Mouse (Mus musculus): ENCODE data around the gene Pcbp1.
"Not testable (repeated sequence)": the region's sequence is repeated elsewhere in the genome, so short reads cannot be mapped to it uniquely, and the experiment has no call there.

The Pcbp1 gene

GRCm38 (mm10) chr6:86526032-86526960 is at the start of gene Pcbp1:
Gene Pcbp1 (minus strand): TSS chr6:86526321.
- peak; percentile 98 to 99 for DNase-seq (ENCODE audit: inconsistent age in 2 of 2, low spot score in 1 of 2)

- DNase-seq (ENCODE audit: inconsistent age in 2 of 2, low spot score in 1 of 2), result no peak
These were observed 48.4 kb upstream of the Pcbp1 start for GRCm38 (mm10) chr6:86574495-86574894.

GRCm38 (mm10) chr6:86570830-86571229 is 44.7 kb upstream of the Pcbp1 start:
- DNase-seq (ENCODE audit: inconsistent age in 2 of 2, low spot score in 1 of 2), result peak in 1 of 2 experiments; percentile 63

GRCm38 (mm10) chr6:86569461-86569820 is 43.3 kb upstream of the Pcbp1 start:
- DNase-seq (ENCODE audit: inconsistent age in 2 of 2, low spot score in 1 of 2), result peak; percentile 53 to 73

- no peak for DNase-seq (ENCODE audit: inconsistent age in 2 of 2, low spot score in 1 of 2)
These were observed 42.8 kb upstream of the Pcbp1 start for GRCm38 (mm10) chr6:86568816-86569460.

- no peak for DNase-seq (ENCODE audit: inconsistent age in 2 of 2, low spot score in 1 of 2)
These were observed 39.7 kb upstream of the Pcbp1 start for GRCm38 (mm10) chr6:86565782-86566181.

- not testable (repeated sequence) for DNase-seq (ENCODE audit: inconsistent age in 2 of 2, low spot score in 1 of 2)
These were observed 31.1 kb upstream of the Pcbp1 start for GRCm38 (mm10) chr6:86557182-86557581.

GRCm38 (mm10) chr6:86556345-86557058 is 30.4 kb upstream of the Pcbp1 start:
- DNase-seq (ENCODE audit: inconsistent age in 2 of 2, low spot score in 1 of 2), result no peak

- no peak for DNase-seq (ENCODE audit: inconsistent age in 2 of 2, low spot score in 1 of 2)
These were observed 24.5 kb upstream of the Pcbp1 start for GRCm38 (mm10) chr6:86550587-86550986.

GRCm38 (mm10) chr6:86547880-86548367 is 21.8 kb upstream of the Pcbp1 start:
- peak in 1 of 2 experiments; percentile 49 for DNase-seq (ENCODE audit: inconsistent age in 2 of 2, low spot score in 1 of 2)

- DNase-seq (ENCODE audit: inconsistent age in 2 of 2, low spot score in 1 of 2), result no peak
These were observed 21.2 kb upstream of the Pcbp1 start for GRCm38 (mm10) chr6:86547228-86547755.

- DNase-seq (ENCODE audit: inconsistent age in 2 of 2, low spot score in 1 of 2), result peak; percentile 20 to 74
These were observed 19.1 kb upstream of the Pcbp1 start for GRCm38 (mm10) chr6:86545236-86545635.

- DNase-seq (ENCODE audit: inconsistent age in 2 of 2, low spot score in 1 of 2), result peak in 1 of 2 experiments; percentile 25
These were observed 17.7 kb upstream of the Pcbp1 start for GRCm38 (mm10) chr6:86543869-86544268.

- DNase-seq (ENCODE audit: inconsistent age in 2 of 2, low spot score in 1 of 2), result no peak
These were observed 16.9 kb upstream of the Pcbp1 start for GRCm38 (mm10) chr6:86543060-86543459.

GRCm38 (mm10) chr6:86541650-86542049 is 15.5 kb upstream of the Pcbp1 start:
- DNase-seq (ENCODE audit: inconsistent age in 2 of 2, low spot score in 1 of 2), result peak in 1 of 2 experiments; percentile 37

GRCm38 (mm10) chr6:86528451-86528785 is 2.3 kb upstream of the Pcbp1 start:
- no peak for DNase-seq (ENCODE audit: inconsistent age in 2 of 2, low spot score in 1 of 2)

GRCm38 (mm10) chr6:86527766-86528450 is 1.8 kb upstream of the Pcbp1 start:
- peak in 1 of 2 experiments; percentile 50 for DNase-seq (ENCODE audit: inconsistent age in 2 of 2, low spot score in 1 of 2)

GRCm38 (mm10) chr6:86526961-86527740 is 1.0 kb upstream of the Pcbp1 start:
- DNase-seq (ENCODE audit: inconsistent age in 2 of 2, low spot score in 1 of 2), result peak; percentile 89 to 98

GRCm38 (mm10) chr6:86525646-86526031 is 482 bp downstream of the Pcbp1 start:
- DNase-seq (ENCODE audit: inconsistent age in 2 of 2, low spot score in 1 of 2), result peak; percentile 88 to 96
